In genomic region chr10:80665016-80665380, GRCm38 (mm10) we compare ENCODE assay signal across 8 mouse cellular contexts. TPM values are rescaled to one million over a fixed set of nuclear protein-coding genes. Genes with fewer than 3 reads are reported as not detected.
DNase-seq lines count a peak whose midpoint lies in the region; ATAC-seq and TF ChIP-seq lines count a peak whose summit lies in the region.

No protein-coding gene starts in this region.

- DNase-seq in 3134 (ENCODE audit: extremely low read depth, insufficient read length, low spot score) (peak; percentile 82), G1E (ENCODE audit: low spot score) (no peak)
- no peak for DNase-seq in hindbrain, postnatal 0 days (ENCODE audit: low spot score)
- DNase-seq in liver, embryonic 13.5 days: no peak
- DNase-seq in stomach, postnatal 0 days (ENCODE audit: low spot score): peak; percentile 74
- DNase-seq in layer of hippocampus, postnatal 25 days (ENCODE audit: extremely low spot score in 1 of 2, low spot score in 1 of 2): no peak
- DNase-seq in B cell, adult 2 months: no peak

- peak overlapping the region; percentile 88 for H3K27ac ChIP-seq in embryonic facial prominence, embryonic 15.5 days (replicated peaks)
- peak overlapping the region; percentile 54; the same call in 1 of the 2 replicates for H3K27ac ChIP-seq in hindbrain, postnatal 0 days
- peak overlapping the region; percentile 83 for H3K27ac ChIP-seq in liver, embryonic 13.5 days
- peak overlapping the region; percentile 94 for H3K27ac ChIP-seq in stomach, postnatal 0 days (replicated peaks)

- no peak for TF ChIP-seq CTCF in G1E (IDR thresholded peaks at IDR 0.05; ENCODE audit: low read depth, low read length)
- no peak for TF ChIP-seq CTCF in hindbrain, postnatal 0 days (IDR thresholded peaks at IDR 0.05; ENCODE audit: low read depth)
- TF ChIP-seq CTCF in stomach, postnatal 0 days (IDR thresholded peaks at IDR 0.05; ENCODE audit: low read depth): no peak

- H3K9me3 ChIP-seq in G1E (replicated peaks): no peaks in the 10 kb centered on the region
- no peaks in the 10 kb centered on the region for H3K9me3 ChIP-seq in embryonic facial prominence, embryonic 15.5 days (replicated peaks)
- H3K9me3 ChIP-seq in hindbrain, postnatal 0 days (ENCODE audit: low read length): no peaks in the 10 kb centered on the region
- H3K9me3 ChIP-seq in liver, embryonic 13.5 days (replicated peaks): no peaks in the 10 kb centered on the region
- H3K9me3 ChIP-seq in stomach, postnatal 0 days (ENCODE audit: control insufficient read depth, low read length): no peaks in the 10 kb centered on the region

- H3K36me3 ChIP-seq in G1E (replicated peaks): peaks cover 50% of the 10 kb centered on the region
- peaks cover 42% of the 10 kb centered on the region for H3K36me3 ChIP-seq in embryonic facial prominence, embryonic 15.5 days
- H3K36me3 ChIP-seq in hindbrain, postnatal 0 days (ENCODE audit: insufficient read depth, low read length): peaks cover 37% of the 10 kb centered on the region
- peaks cover 47% of the 10 kb centered on the region for H3K36me3 ChIP-seq in liver, embryonic 13.5 days
- H3K36me3 ChIP-seq in stomach, postnatal 0 days (ENCODE audit: control insufficient read depth, insufficient read depth, low read length): peaks cover 36% of the 10 kb centered on the region

- no peak for ATAC-seq in G1E (ENCODE audit: extremely low read depth, insufficient number of reproducible peaks, low FRiP score, poor library complexity, severe bottlenecking)
- ATAC-seq in embryonic facial prominence, embryonic 15.5 days (ENCODE audit: insufficient number of reproducible peaks, low FRiP score, low TSS enrichment, low read depth): peak; percentile 30
- ATAC-seq in hindbrain, postnatal 0 days: no peak
- peak; percentile 29; the same call in 1 of the 2 replicates for ATAC-seq in liver, embryonic 13.5 days (ENCODE audit: low read depth)
- ATAC-seq in stomach, postnatal 0 days (ENCODE audit: low FRiP score, low TSS enrichment): peak; percentile 63

- WGBS in embryonic facial prominence, embryonic 15.5 days: 8% methylated on average over 10 of the region's 10 CpGs
- WGBS in hindbrain, postnatal 0 days: 21% methylated on average over 10 of the region's 10 CpGs
- 15% methylated on average over 10 of the region's 10 CpGs for WGBS in liver, embryonic 13.5 days (ENCODE audit: insufficient replicate concordance)
- WGBS in stomach, postnatal 0 days: 2% methylated on average over 10 of the region's 10 CpGs

- peak overlapping the region; percentile 42 for H3K4me2 ChIP-seq in embryonic facial prominence, embryonic 15.5 days (replicated peaks)
- H3K4me2 ChIP-seq in hindbrain, postnatal 0 days (ENCODE audit: low read depth, low read length): 0 out of 2 replicates have a peak overlapping the region, but pooled peaks have one; percentile 19
- peak overlapping the region; percentile 49 for H3K4me2 ChIP-seq in liver, embryonic 13.5 days
- H3K4me2 ChIP-seq in stomach, postnatal 0 days (replicated peaks; ENCODE audit: low read depth): peak overlapping the region; percentile 35; the same call in 1 of the 2 replicates

- peak overlapping the region; percentile 65; the same call in 1 of the 2 replicates for H3K4me3 ChIP-seq in G1E (ENCODE audit: low read depth, low read length)
- peak overlapping the region; percentile 21 for H3K4me3 ChIP-seq in embryonic facial prominence, embryonic 15.5 days (replicated peaks)
- no peak overlapping the region for H3K4me3 ChIP-seq in hindbrain, postnatal 0 days (ENCODE audit: low read length)
- H3K4me3 ChIP-seq in liver, embryonic 13.5 days (replicated peaks): peak overlapping the region; percentile 7
- no peak overlapping the region for H3K4me3 ChIP-seq in stomach, postnatal 0 days (ENCODE audit: low read depth, low read length)

- no peak for TF ChIP-seq EP300 in stomach, postnatal 0 days (optimal IDR thresholded peaks at IDR 0.05)

- H3K9ac ChIP-seq in embryonic facial prominence, embryonic 15.5 days: no peak overlapping the region
- no peak overlapping the region for H3K9ac ChIP-seq in hindbrain, postnatal 0 days (replicated peaks; ENCODE audit: low read length)
- H3K9ac ChIP-seq in liver, embryonic 13.5 days: peak overlapping the region; percentile 60
- H3K9ac ChIP-seq in stomach, postnatal 0 days (ENCODE audit: low read length): peak overlapping the region; percentile 43; the same call in 1 of the 2 replicates

- no peaks in the 10 kb centered on the region; the same call in 1 of the 2 replicates for H3K27me3 ChIP-seq in G1E (ENCODE audit: insufficient read depth, low read length)
- no peaks in the 10 kb centered on the region for H3K27me3 ChIP-seq in embryonic facial prominence, embryonic 15.5 days
- no peaks in the 10 kb centered on the region for H3K27me3 ChIP-seq in hindbrain, postnatal 0 days (ENCODE audit: insufficient read depth, low read length)
- H3K27me3 ChIP-seq in liver, embryonic 13.5 days: no peaks in the 10 kb centered on the region
- no peaks in the 10 kb centered on the region for H3K27me3 ChIP-seq in stomach, postnatal 0 days (ENCODE audit: control insufficient read depth, insufficient read depth, low read length)

- H3K4me1 ChIP-seq in G1E (ENCODE audit: insufficient read depth, low read depth, low read length): peaks cover 85% of the 10 kb centered on the region
- H3K4me1 ChIP-seq in embryonic facial prominence, embryonic 15.5 days: peaks cover 61% of the 10 kb centered on the region
- H3K4me1 ChIP-seq in hindbrain, postnatal 0 days (ENCODE audit: insufficient read depth, low read length): peaks cover 6% of the 10 kb centered on the region; the same call in 1 of the 2 replicates
- H3K4me1 ChIP-seq in liver, embryonic 13.5 days (replicated peaks): peaks cover 69% of the 10 kb centered on the region
- peaks cover 6% of the 10 kb centered on the region; the same call in 1 of the 2 replicates for H3K4me1 ChIP-seq in stomach, postnatal 0 days (replicated peaks; ENCODE audit: control insufficient read depth, insufficient read depth)

RNA-seq across cellular contexts. Expression of gene Btbd2, which starts 8.1 kb away (rescaled TPM):
- total RNA-seq in G1E (2014; fragmentation: Nextera tagmentation) (11.1 and 19.7 TPM in 2 replicates), G1E (2017) (17.9 and 19.2 TPM in 2 replicates)
- 96.3 and 102 TPM in 2 replicates for polyA plus RNA-seq in G1E (2012)
- polyA plus RNA-seq in embryonic facial prominence, embryonic 15.5 days (2015; fragmentation: Nextera tagmentation; extraction: Ambion mirVana): 82.2 and 82.7 TPM in 2 replicates
- total RNA-seq in hindbrain, postnatal 0 days (2014; rRNA removed): 209 and 213 TPM in 2 replicates
- polyA plus RNA-seq in hindbrain, postnatal 0 days (2015; fragmentation: Nextera tagmentation; extraction: Ambion mirVana): 81.9 and 82.8 TPM in 2 replicates
- polyA plus RNA-seq in liver, embryonic 13.5 days (2015; fragmentation: Nextera tagmentation; extraction: Ambion mirVana): 11.5 and 12.7 TPM in 2 replicates
- 28.3 and 30.0 TPM in 2 replicates for polyA plus RNA-seq in stomach, postnatal 0 days (2015; fragmentation: Nextera tagmentation; extraction: Ambion mirVana)
- total RNA-seq in layer of hippocampus, postnatal 25 days (2021): 100 to 1,000 TPM; 103 to 107 TPM

RNA-seq across cellular contexts. Expression of gene Mknk2, which starts 12.9 kb away (rescaled TPM):
- 127 and 140 TPM in 2 replicates for total RNA-seq in G1E (2014; fragmentation: Nextera tagmentation)
- total RNA-seq in G1E (2017): 70.4 and 72.2 TPM in 2 replicates
- 455 and 521 TPM in 2 replicates for polyA plus RNA-seq in G1E (2012)
- polyA plus RNA-seq in embryonic facial prominence, embryonic 15.5 days (2015; fragmentation: Nextera tagmentation; extraction: Ambion mirVana): 99.0 and 105 TPM in 2 replicates
- 84.5 and 95.4 TPM in 2 replicates for total RNA-seq in hindbrain, postnatal 0 days (2014; rRNA removed)
- polyA plus RNA-seq in hindbrain, postnatal 0 days (2015; fragmentation: Nextera tagmentation; extraction: Ambion mirVana): 38.2 and 40.5 TPM in 2 replicates
- polyA plus RNA-seq in liver, embryonic 13.5 days (2015; fragmentation: Nextera tagmentation; extraction: Ambion mirVana): 71.4 and 73.8 TPM in 2 replicates
- polyA plus RNA-seq in stomach, postnatal 0 days (2015; fragmentation: Nextera tagmentation; extraction: Ambion mirVana): 55.2 and 61.7 TPM in 2 replicates
- 10 to 100 TPM; 45.0 to 50.9 TPM for total RNA-seq in layer of hippocampus, postnatal 25 days (2021)

RNA-seq across cellular contexts. Expression of gene Mob3a, which starts 36.8 kb away (rescaled TPM):
- total RNA-seq in G1E (2014; fragmentation: Nextera tagmentation) (44.4 and 52.8 TPM in 2 replicates), G1E (2017) (53.8 and 61.8 TPM in 2 replicates)
- polyA plus RNA-seq in G1E (2012): 45.8 and 54.2 TPM in 2 replicates
- 48.2 and 51.8 TPM in 2 replicates for polyA plus RNA-seq in embryonic facial prominence, embryonic 15.5 days (2015; fragmentation: Nextera tagmentation; extraction: Ambion mirVana)
- total RNA-seq in hindbrain, postnatal 0 days (2014; rRNA removed): 68.3 and 76.4 TPM in 2 replicates
- 37.2 and 38.8 TPM in 2 replicates for polyA plus RNA-seq in hindbrain, postnatal 0 days (2015; fragmentation: Nextera tagmentation; extraction: Ambion mirVana)
- polyA plus RNA-seq in liver, embryonic 13.5 days (2015; fragmentation: Nextera tagmentation; extraction: Ambion mirVana): 31.6 and 38.5 TPM in 2 replicates
- 22.9 and 23.9 TPM in 2 replicates for polyA plus RNA-seq in stomach, postnatal 0 days (2015; fragmentation: Nextera tagmentation; extraction: Ambion mirVana)
- 10 to 100 TPM; 13.0 to 13.6 TPM for total RNA-seq in layer of hippocampus, postnatal 25 days (2021)

RNA-seq across cellular contexts. Expression of gene Izumo4, which starts 37.0 kb away (rescaled TPM):
- total RNA-seq in G1E (2014; fragmentation: Nextera tagmentation) (2.3 and 7.4 TPM in 2 replicates), G1E (2017) (5.9 and 10.3 TPM in 2 replicates)
- 7.5 and 8.2 TPM in 2 replicates for polyA plus RNA-seq in G1E (2012)
- polyA plus RNA-seq in embryonic facial prominence, embryonic 15.5 days (2015; fragmentation: Nextera tagmentation; extraction: Ambion mirVana): 27.0 and 28.0 TPM in 2 replicates
- 31.1 and 31.6 TPM in 2 replicates for total RNA-seq in hindbrain, postnatal 0 days (2014; rRNA removed)
- polyA plus RNA-seq in hindbrain, postnatal 0 days (2015; fragmentation: Nextera tagmentation; extraction: Ambion mirVana): 46.7 and 52.2 TPM in 2 replicates
- polyA plus RNA-seq in liver, embryonic 13.5 days (2015; fragmentation: Nextera tagmentation; extraction: Ambion mirVana): 6.1 and 7.5 TPM in 2 replicates
- 14.8 and 18.0 TPM in 2 replicates for polyA plus RNA-seq in stomach, postnatal 0 days (2015; fragmentation: Nextera tagmentation; extraction: Ambion mirVana)
- 10 to 100 TPM; 46.4 to 61.7 TPM for total RNA-seq in layer of hippocampus, postnatal 25 days (2021)

RNA-seq across cellular contexts. Expression of gene Csnk1g2, which starts 42.4 kb away (rescaled TPM):
- total RNA-seq in G1E (2014; fragmentation: Nextera tagmentation) (91.3 and 110 TPM in 2 replicates), G1E (2017) (189 and 193 TPM in 2 replicates)
- polyA plus RNA-seq in G1E (2012): 470 and 513 TPM in 2 replicates
- polyA plus RNA-seq in embryonic facial prominence, embryonic 15.5 days (2015; fragmentation: Nextera tagmentation; extraction: Ambion mirVana): 172 and 190 TPM in 2 replicates
- total RNA-seq in hindbrain, postnatal 0 days (2014; rRNA removed): 128 and 156 TPM in 2 replicates
- 94.3 and 95.5 TPM in 2 replicates for polyA plus RNA-seq in hindbrain, postnatal 0 days (2015; fragmentation: Nextera tagmentation; extraction: Ambion mirVana)
- 46.0 and 51.1 TPM in 2 replicates for polyA plus RNA-seq in liver, embryonic 13.5 days (2015; fragmentation: Nextera tagmentation; extraction: Ambion mirVana)
- polyA plus RNA-seq in stomach, postnatal 0 days (2015; fragmentation: Nextera tagmentation; extraction: Ambion mirVana): 75.4 and 83.9 TPM in 2 replicates
- total RNA-seq in layer of hippocampus, postnatal 25 days (2021): 100 to 1,000 TPM; 208 to 236 TPM

Comparison
In these comparisons a context has a peak if more than half of its experiments do, and no peak if none do; other contexts are left out.
1. DNase-seq: peak in 3134 (single experiment) and stomach, postnatal 0 days (single experiment); none in G1E (single experiment), hindbrain, postnatal 0 days (single experiment), liver, embryonic 13.5 days (single experiment), layer of hippocampus, postnatal 25 days (0 of 2) and B cell, adult 2 months (0 of 2).
2. ATAC-seq: peak in embryonic facial prominence, embryonic 15.5 days (single experiment), liver, embryonic 13.5 days (single experiment) and stomach, postnatal 0 days (single experiment); none in G1E (single experiment) and hindbrain, postnatal 0 days (single experiment).
3. H3K4me3 ChIP-seq: peak in G1E (single experiment), embryonic facial prominence, embryonic 15.5 days (single experiment) and liver, embryonic 13.5 days (single experiment); none in hindbrain, postnatal 0 days (single experiment) and stomach, postnatal 0 days (single experiment).
4. H3K9ac ChIP-seq: peak in liver, embryonic 13.5 days (single experiment) and stomach, postnatal 0 days (single experiment); none in embryonic facial prominence, embryonic 15.5 days (single experiment) and hindbrain, postnatal 0 days (single experiment).
5. Peak in every context shown above with its lines, with median percentiles within 50 percentile points of each other: H3K27ac ChIP-seq and H3K4me2 ChIP-seq.